Mouse (Mus musculus): ENCODE data around the gene Slamf9. TPM values are rescaled to one million over a fixed set of nuclear protein-coding genes. Genes with fewer than 3 reads are reported as not detected.

Slamf9 gene
- polyA plus RNA-seq, 1 experiment from 2014 or later: 1.5 TPM

DNA sequence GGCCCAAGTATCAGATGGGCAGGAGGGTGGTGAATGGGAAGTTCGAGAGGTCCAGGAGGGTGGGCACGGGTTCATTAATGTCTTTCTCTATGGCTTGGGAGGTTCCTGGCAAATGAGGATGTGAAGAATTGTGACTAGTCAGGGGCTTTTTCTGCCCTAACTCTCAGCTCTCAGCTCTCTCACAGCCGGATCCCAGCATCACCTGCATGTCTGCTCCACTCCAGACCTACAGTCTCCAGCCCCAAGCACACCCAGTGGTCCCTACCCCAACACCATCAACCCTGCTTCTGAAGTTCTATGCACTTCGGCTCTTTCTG, 39.0 kb downstream of the Slamf9 start:
- Histone ChIP-seq H3K27me3 (ENCODE audit: control insufficient read depth, insufficient read depth, low read length) (no peaks in the 10 kb centered on the region), H3K27ac (replicated peaks in 1 of 2; ENCODE audit: control insufficient read depth in 1 of 2, insufficient read depth in 1 of 2, low read depth in 2 of 2, low read length in 2 of 2) (peak overlapping the region; percentile 66 to 79), H3K4me2 (ENCODE audit: low read length) (no peak overlapping the region), H3K4me3 (ENCODE audit: control insufficient read depth in 1 of 2, insufficient read depth in 1 of 2, low read depth in 1 of 2, low read length in 2 of 2) (no peak overlapping the region), H3K4me1 (ENCODE audit: control insufficient read depth in 2 of 2, insufficient read depth in 2 of 2, low read length in 2 of 2) (peaks cover 25 to 28% of the 10 kb centered on the region in 2 experiments), H3K36me3 (ENCODE audit: control insufficient read depth, insufficient read depth, low read length) (no peaks in the 10 kb centered on the region), H3K9ac (ENCODE audit: low read length) (no peak overlapping the region), H3K9me3 (ENCODE audit: control insufficient read depth, low read length) (peaks cover 7% of the 10 kb centered on the region; the same call in 1 of the 2 replicates)
- 46% methylated on average over 4 of the region's 4 CpGs for WGBS
- ATAC-seq (ENCODE audit: insufficient number of reproducible peaks, insufficient read depth, low FRiP score, low read depth): no peak

GRCm38 (mm10) chr1:172514551-172515268, 39.6 kb downstream of the Slamf9 start:
- WGBS: 63% methylated on average over 7 of the region's 7 CpGs
- peak overlapping the region; percentile 66 to 79 for H3K27ac ChIP-seq (replicated peaks in 1 of 2; ENCODE audit: control insufficient read depth in 1 of 2, insufficient read depth in 1 of 2, low read depth in 2 of 2, low read length in 2 of 2)
- no peak for ATAC-seq (ENCODE audit: insufficient number of reproducible peaks, insufficient read depth, low FRiP score, low read depth)
- no peak overlapping the region for H3K4me3 ChIP-seq (ENCODE audit: control insufficient read depth in 1 of 2, insufficient read depth in 1 of 2, low read depth in 1 of 2, low read length in 2 of 2)
- no peaks in the 10 kb centered on the region for H3K27me3 ChIP-seq (ENCODE audit: control insufficient read depth, insufficient read depth, low read length)
- H3K9ac ChIP-seq (ENCODE audit: low read length): no peak overlapping the region
- peaks cover 26 to 28% of the 10 kb centered on the region in 2 experiments for H3K4me1 ChIP-seq (ENCODE audit: control insufficient read depth in 2 of 2, insufficient read depth in 2 of 2, low read length in 2 of 2)
- H3K36me3 ChIP-seq (ENCODE audit: control insufficient read depth, insufficient read depth, low read length): no peaks in the 10 kb centered on the region
- peaks cover 7% of the 10 kb centered on the region; the same call in 1 of the 2 replicates for H3K9me3 ChIP-seq (ENCODE audit: control insufficient read depth, low read length)
- H3K4me2 ChIP-seq (ENCODE audit: low read length): no peak overlapping the region

DNA sequence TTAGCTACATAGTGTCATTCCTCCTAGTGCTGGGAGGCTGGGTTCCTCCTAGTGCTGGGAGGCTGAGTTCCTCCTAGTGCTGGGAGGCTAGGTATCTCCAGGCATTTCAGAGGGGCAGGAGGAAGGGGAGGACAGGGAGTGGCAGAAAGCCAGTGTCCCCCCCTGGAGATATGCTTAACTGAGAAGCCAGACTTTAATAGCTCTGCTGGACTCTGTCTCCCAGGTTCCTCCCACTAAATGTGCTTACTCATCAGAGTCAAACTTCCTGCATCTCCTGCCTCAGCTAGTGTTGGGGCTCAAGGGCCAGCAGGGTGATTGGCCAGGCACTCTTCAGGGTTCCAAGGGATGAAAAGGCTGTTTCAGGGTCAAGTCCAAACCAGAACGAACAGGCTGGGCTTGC, 40.2 kb downstream of the Slamf9 start:
- Histone ChIP-seq H3K27ac (replicated peaks in 1 of 2; ENCODE audit: control insufficient read depth in 1 of 2, insufficient read depth in 1 of 2, low read depth in 2 of 2, low read length in 2 of 2) (peak overlapping the region; percentile 36 to 79; a peak in 2 of 4 replicates), H3K9me3 (ENCODE audit: control insufficient read depth, low read length) (peaks cover 7% of the 10 kb centered on the region; the same call in 1 of the 2 replicates), H3K4me3 (ENCODE audit: control insufficient read depth in 1 of 2, insufficient read depth in 1 of 2, low read depth in 1 of 2, low read length in 2 of 2) (no peak overlapping the region), H3K4me2 (ENCODE audit: low read length) (no peak overlapping the region), H3K27me3 (ENCODE audit: control insufficient read depth, insufficient read depth, low read length) (no peaks in the 10 kb centered on the region), H3K4me1 (ENCODE audit: control insufficient read depth in 2 of 2, insufficient read depth in 2 of 2, low read length in 2 of 2) (peaks cover 24 to 25% of the 10 kb centered on the region in 2 experiments), H3K36me3 (ENCODE audit: control insufficient read depth, insufficient read depth, low read length) (no peaks in the 10 kb centered on the region), H3K9ac (ENCODE audit: low read length) (no peak overlapping the region)
- 83% methylated on average over 1 of the region's 1 CpGs for WGBS
- no peak for ATAC-seq (ENCODE audit: insufficient number of reproducible peaks, insufficient read depth, low FRiP score, low read depth)

GRCm38 (mm10) chr1:172518013-172518412, 42.9 kb downstream of the Slamf9 start:
- ATAC-seq (ENCODE audit: insufficient number of reproducible peaks, insufficient read depth, low FRiP score, low read depth): no peak
- Histone ChIP-seq H3K4me1 (ENCODE audit: control insufficient read depth in 2 of 2, insufficient read depth in 2 of 2, low read length in 2 of 2) (peaks cover 21 to 22% of the 10 kb centered on the region in 2 experiments; a peak in 3 of 4 replicates), H3K36me3 (ENCODE audit: control insufficient read depth, insufficient read depth, low read length) (no peaks in the 10 kb centered on the region), H3K9me3 (ENCODE audit: control insufficient read depth, low read length) (peaks cover 7% of the 10 kb centered on the region; the same call in 1 of the 2 replicates), H3K27ac (replicated peaks in 1 of 2; ENCODE audit: control insufficient read depth in 1 of 2, insufficient read depth in 1 of 2, low read depth in 2 of 2, low read length in 2 of 2) (no peak overlapping the region), H3K4me3 (ENCODE audit: control insufficient read depth in 1 of 2, insufficient read depth in 1 of 2, low read depth in 1 of 2, low read length in 2 of 2) (no peak overlapping the region), H3K27me3 (ENCODE audit: control insufficient read depth, insufficient read depth, low read length) (no peaks in the 10 kb centered on the region), H3K4me2 (ENCODE audit: low read length) (no peak overlapping the region), H3K9ac (ENCODE audit: low read length) (no peak overlapping the region)
- whole genome bisulfite sequencing: 69% methylated on average over 4 of the region's 4 CpGs

- ATAC-seq (ENCODE audit: insufficient number of reproducible peaks, insufficient read depth, low FRiP score, low read depth): no peak
These were observed 44.5 kb downstream of the Slamf9 start for GRCm38 (mm10) chr1:172519644-172520043.

DNA sequence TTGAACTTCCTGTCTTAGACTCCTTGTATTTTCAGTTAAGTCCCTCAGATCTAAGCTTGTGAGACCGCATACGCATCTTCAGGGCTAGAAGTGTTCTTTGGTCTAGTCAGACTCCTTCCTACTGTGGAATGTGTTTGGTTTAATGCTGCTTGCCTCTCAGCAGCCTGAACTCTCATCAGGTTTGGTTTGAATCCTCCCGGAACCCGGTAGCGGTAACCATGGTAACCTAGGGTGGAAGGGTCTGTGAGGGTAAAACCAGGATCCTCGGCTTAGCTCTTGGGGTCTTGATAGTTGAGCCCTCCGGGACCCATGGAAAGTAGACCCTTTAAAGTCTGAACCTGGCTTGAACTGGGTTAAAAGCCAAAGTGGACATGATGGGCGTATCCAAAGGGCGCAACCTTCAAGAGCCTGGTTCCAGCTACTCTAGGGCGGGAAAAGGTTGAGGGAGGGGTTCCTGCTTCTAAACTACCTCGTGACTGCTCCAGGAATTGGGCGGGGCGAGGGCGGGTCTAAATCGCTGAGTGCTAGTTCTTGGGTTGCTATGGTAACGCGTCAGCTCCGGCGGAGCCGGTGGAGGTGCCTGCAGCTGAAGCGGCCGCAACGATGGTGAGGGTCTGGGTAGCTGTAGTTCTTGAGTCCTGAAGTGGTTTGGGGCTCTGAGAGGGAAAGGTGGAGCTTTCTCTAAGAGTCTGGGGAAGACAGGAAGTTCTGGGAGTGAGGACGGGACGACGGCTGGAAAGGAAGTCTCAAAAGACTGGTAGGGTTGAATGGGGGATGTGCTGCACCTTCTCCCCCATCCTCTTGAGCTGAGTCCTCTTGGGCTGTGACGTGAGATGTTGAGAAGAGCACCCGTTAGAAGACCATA, 45.6 kb downstream of the Slamf9 start, which contains the start of gene Cfap45:
Gene Cfap45, plus strand, starts transcription at position 226 of the 865 bp plus-strand sequence.
- Histone ChIP-seq H3K36me3 (ENCODE audit: control insufficient read depth, insufficient read depth, low read length) (no peaks in the 10 kb centered on the region), H3K4me2 (ENCODE audit: low read length) (peak within 1 kb of the TSS; percentile 69), H3K27ac (replicated peaks in 1 of 2; ENCODE audit: control insufficient read depth in 1 of 2, insufficient read depth in 1 of 2, low read depth in 2 of 2, low read length in 2 of 2) (0 out of 4 replicates have a peak within 1 kb of the TSS, but pooled peaks of 1 of the 2 experiments have one; percentile 10), H3K27me3 (ENCODE audit: control insufficient read depth, insufficient read depth, low read length) (no peaks in the 10 kb centered on the region), H3K9ac (ENCODE audit: low read length) (peak within 1 kb of the TSS; percentile 28; the same call in 1 of the 2 replicates), H3K4me3 (ENCODE audit: control insufficient read depth in 1 of 2, insufficient read depth in 1 of 2, low read depth in 1 of 2, low read length in 2 of 2) (peak within 1 kb of the TSS; percentile 39 to 46), H3K9me3 (ENCODE audit: control insufficient read depth, low read length) (peaks cover 10% of the 10 kb centered on the region; the same call in 1 of the 2 replicates), H3K4me1 (ENCODE audit: control insufficient read depth in 2 of 2, insufficient read depth in 2 of 2, low read length in 2 of 2) (peaks cover 8 to 12% of the 10 kb centered on the region in 2 experiments; a peak in 3 of 4 replicates)
- WGBS: 5% methylated on average over 28 of the region's 28 CpGs
- peak; percentile 64 for ATAC-seq (ENCODE audit: insufficient number of reproducible peaks, insufficient read depth, low FRiP score, low read depth)

More at GRCm38 (mm10) chr1:172519644-172520043, 44.5 kb downstream of the Slamf9 start:
- Histone ChIP-seq H3K4me2 (ENCODE audit: low read length) (no peak overlapping the region), H3K27me3 (ENCODE audit: control insufficient read depth, insufficient read depth, low read length) (no peaks in the 10 kb centered on the region), H3K27ac (replicated peaks in 1 of 2; ENCODE audit: control insufficient read depth in 1 of 2, insufficient read depth in 1 of 2, low read depth in 2 of 2, low read length in 2 of 2) (no peak overlapping the region), H3K36me3 (ENCODE audit: control insufficient read depth, insufficient read depth, low read length) (no peaks in the 10 kb centered on the region), H3K9ac (ENCODE audit: low read length) (no peak overlapping the region), H3K4me3 (ENCODE audit: control insufficient read depth in 1 of 2, insufficient read depth in 1 of 2, low read depth in 1 of 2, low read length in 2 of 2) (no peak overlapping the region), H3K4me1 (ENCODE audit: control insufficient read depth in 2 of 2, insufficient read depth in 2 of 2, low read length in 2 of 2) (peaks cover 10% of the 10 kb centered on the region in 2 experiments), H3K9me3 (ENCODE audit: control insufficient read depth, low read length) (peaks cover 10% of the 10 kb centered on the region; the same call in 1 of the 2 replicates)
- WGBS: 56% methylated on average over 6 of the region's 6 CpGs

- H3K9me3 ChIP-seq (ENCODE audit: control insufficient read depth, low read length): peaks cover 10% of the 10 kb centered on the region; the same call in 1 of the 2 replicates
- H3K36me3 ChIP-seq (ENCODE audit: control insufficient read depth, insufficient read depth, low read length): no peaks in the 10 kb centered on the region
- 66% methylated on average over 7 of the region's 7 CpGs for WGBS
- peaks cover 8% of the 10 kb centered on the region; the same call in 1 of the 2 replicates for H3K27me3 ChIP-seq (ENCODE audit: control insufficient read depth, insufficient read depth, low read length)
- no peak overlapping the region; a peak in 1 of 4 replicates for H3K27ac ChIP-seq (replicated peaks in 1 of 2; ENCODE audit: control insufficient read depth in 1 of 2, insufficient read depth in 1 of 2, low read depth in 2 of 2, low read length in 2 of 2)
- ATAC-seq (ENCODE audit: insufficient number of reproducible peaks, insufficient read depth, low FRiP score, low read depth): no peak
- H3K4me3 ChIP-seq (ENCODE audit: control insufficient read depth in 1 of 2, insufficient read depth in 1 of 2, low read depth in 1 of 2, low read length in 2 of 2): no peak overlapping the region
- peaks cover 17 to 18% of the 10 kb centered on the region in 2 experiments; a peak in 3 of 4 replicates for H3K4me1 ChIP-seq (ENCODE audit: control insufficient read depth in 2 of 2, insufficient read depth in 2 of 2, low read length in 2 of 2)
- H3K4me2 ChIP-seq (ENCODE audit: low read length): no peak overlapping the region
- H3K9ac ChIP-seq (ENCODE audit: low read length): no peak overlapping the region
These were observed 47.4 kb downstream of the Slamf9 start for GRCm38 (mm10) chr1:172522524-172522923.

Data from heart, embryonic 14.5 days (tissue).